Mouse (Mus musculus): ENCODE results near the gene Nfe2.

- TF ChIP-seq CTCF (conservative IDR thresholded peaks at IDR 0.05; ENCODE audit: insufficient read depth, insufficient read length, low read depth, low read length) (no peak), POLR2A (IDR thresholded peaks at IDR 0.05; ENCODE audit: low read depth, low read length) (no peak)
Measured at GRCm38 (mm10) chr15:103299644-103300043, 41.4 kb upstream of the Nfe2 start.
